In genomic region chr16:29833875-29834274, GRCm38 (mm10) we compare ENCODE assay signal across 20 mouse cellular contexts.
DNase-seq lines count a peak whose midpoint lies in the region; ATAC-seq and TF ChIP-seq lines count a peak whose summit lies in the region.
"Had no signal": no experiment of that assay in that cellular context is flagged by ENCODE, and none has a peak within 500 bp of the region (broad histone marks: within the 10 kb centered on the region; RNA-seq: fewer than 3 reads in every experiment).

No protein-coding gene starts in this region.

- H3K9ac ChIP-seq in liver, embryonic 11.5 days (ENCODE audit: low read depth, low read length): no peak overlapping the region
- no peak overlapping the region for H3K9ac ChIP-seq in liver, embryonic 14.5 days (replicated peaks)
- H3K9ac ChIP-seq in kidney, embryonic 16.5 days (replicated peaks; ENCODE audit: low read length): no peak overlapping the region
- H3K9ac ChIP-seq in midbrain, embryonic 14.5 days (replicated peaks; ENCODE audit: low read length): no peak overlapping the region
- H3K9ac ChIP-seq: embryonic facial prominence, embryonic 12.5 days; forebrain, postnatal 0 days; heart, embryonic 13.5 days; hindbrain, embryonic 14.5 days; limb, embryonic 12.5 days; stomach, embryonic 15.5 days had no signal

- H3K27me3 ChIP-seq in liver, embryonic 11.5 days (replicated peaks; ENCODE audit: control insufficient read depth, insufficient read depth, low read length): no peaks in the 10 kb centered on the region
- H3K27me3 ChIP-seq in liver, embryonic 14.5 days (ENCODE audit: control insufficient read depth, insufficient read depth, low read length): no peaks in the 10 kb centered on the region
- 0 out of 2 replicates have a peak, but pooled peaks cover 6% of the 10 kb centered on the region for H3K27me3 ChIP-seq in kidney, embryonic 16.5 days (ENCODE audit: insufficient read depth, low read length)
- peaks cover 20% of the 10 kb centered on the region for H3K27me3 ChIP-seq in midbrain, embryonic 14.5 days (ENCODE audit: control insufficient read depth, insufficient read depth, low read length)
- H3K27me3 ChIP-seq: limb, embryonic 12.5 days; stomach, embryonic 15.5 days had no signal

- H3K4me2 ChIP-seq in liver, embryonic 11.5 days: no peak overlapping the region
- peak overlapping the region; percentile 20; the same call in 1 of the 2 replicates for H3K4me2 ChIP-seq in liver, embryonic 14.5 days (ENCODE audit: low read depth)
- no peak overlapping the region for H3K4me2 ChIP-seq in kidney, embryonic 16.5 days (replicated peaks; ENCODE audit: low read depth, low read length)
- H3K4me2 ChIP-seq in midbrain, embryonic 14.5 days (ENCODE audit: low read length): no peak overlapping the region
- H3K4me2 ChIP-seq: embryonic facial prominence, embryonic 12.5 days; heart, embryonic 13.5 days; hindbrain, embryonic 14.5 days; limb, embryonic 12.5 days; stomach, embryonic 15.5 days had no signal

- no peak for DNase-seq in liver, embryonic 11.5 days (ENCODE audit: low spot score)
- DNase-seq in liver: no peak
- peak in 1 of 3 experiments; percentile 24 for DNase-seq in liver, embryonic 14.5 days (ENCODE audit: low read depth in 3 of 3, low spot score in 3 of 3)
- DNase-seq in cerebellum, adult 18-20 months: no peak
- no peak for DNase-seq in midbrain, embryonic 14.5 days
- DNase-seq: adrenal gland, adult 2 months; cerebellum, adult 9-10 months; forebrain, postnatal 0 days; kidney, adult 11 months; kidney, postnatal 25 days; lung, adult 18-20 months; lung, postnatal 14 days; thymus, adult 2 months had no signal

- TF ChIP-seq EP300 in liver, embryonic 14.5 days (IDR thresholded peaks at IDR 0.05; ENCODE audit: low read depth): peak; percentile 56

- H3K27ac ChIP-seq in liver, embryonic 11.5 days (ENCODE audit: low read depth, low read length): no peak overlapping the region
- H3K27ac ChIP-seq in liver, embryonic 14.5 days: no peak overlapping the region
- H3K27ac ChIP-seq in kidney, embryonic 16.5 days (ENCODE audit: low read length): no peak overlapping the region
- H3K27ac ChIP-seq in midbrain, embryonic 14.5 days (replicated peaks; ENCODE audit: low read depth, low read length): no peak overlapping the region
- H3K27ac ChIP-seq: embryonic facial prominence, embryonic 12.5 days; heart, embryonic 13.5 days; hindbrain, embryonic 14.5 days; limb, embryonic 12.5 days; stomach, embryonic 15.5 days had no signal

- H3K36me3 ChIP-seq in liver, embryonic 11.5 days (ENCODE audit: control insufficient read depth, insufficient read depth, low read length): no peaks in the 10 kb centered on the region
- H3K36me3 ChIP-seq in liver, embryonic 14.5 days (replicated peaks; ENCODE audit: control insufficient read depth, insufficient read depth, low read depth): no peaks in the 10 kb centered on the region
- H3K36me3 ChIP-seq in kidney, embryonic 16.5 days (ENCODE audit: insufficient read depth, low read length): no peaks in the 10 kb centered on the region
- no peaks in the 10 kb centered on the region for H3K36me3 ChIP-seq in midbrain, embryonic 14.5 days (ENCODE audit: control insufficient read depth, insufficient read depth, low read length)
- H3K36me3 ChIP-seq: embryonic facial prominence, embryonic 12.5 days; heart, embryonic 13.5 days; limb, embryonic 12.5 days; stomach, embryonic 15.5 days had no signal

- ATAC-seq in liver, embryonic 11.5 days (replicated peaks; ENCODE audit: low FRiP score): peak; percentile 78
- peak; percentile 42; the same call in 1 of the 2 replicates for ATAC-seq in granulocyte monocyte progenitor cell, adult 5-6 weeks (replicated peaks; ENCODE audit: poor library complexity, severe bottlenecking)
- ATAC-seq in liver, embryonic 14.5 days (ENCODE audit: insufficient read depth): peak; percentile 58; the same call in 1 of the 2 replicates
- no peak for ATAC-seq in kidney, embryonic 16.5 days (ENCODE audit: low FRiP score, low TSS enrichment)
- no peak for ATAC-seq in midbrain, embryonic 14.5 days (ENCODE audit: low FRiP score, low TSS enrichment)
- ATAC-seq: forebrain, postnatal 0 days had no signal

- TF ChIP-seq CTCF in liver, embryonic 14.5 days (IDR thresholded peaks at IDR 0.05; ENCODE audit: low read depth): no peak

- WGBS in liver, embryonic 11.5 days: 52% methylated on average over 6 of the region's 6 CpGs
- WGBS in liver, embryonic 14.5 days (ENCODE audit: insufficient replicate concordance): 18% methylated on average over 6 of the region's 6 CpGs
- WGBS in kidney, embryonic 16.5 days: 79% methylated on average over 6 of the region's 6 CpGs
- 76% methylated on average over 6 of the region's 6 CpGs for WGBS in midbrain, embryonic 14.5 days

- peaks cover 4% of the 10 kb centered on the region; the same call in 1 of the 2 replicates for H3K4me1 ChIP-seq in liver, embryonic 11.5 days (replicated peaks; ENCODE audit: control insufficient read depth, insufficient read depth, low read length)
- H3K4me1 ChIP-seq in liver, embryonic 14.5 days (replicated peaks; ENCODE audit: control insufficient read depth in 2 of 2, insufficient read depth in 2 of 2, low read length in 1 of 2): peaks cover 3 to 5% of the 10 kb centered on the region in 2 experiments; a peak in 3 of 4 replicates
- peaks cover 10% of the 10 kb centered on the region for H3K4me1 ChIP-seq in kidney, embryonic 16.5 days (ENCODE audit: insufficient read depth, low read length)
- H3K4me1 ChIP-seq in midbrain, embryonic 14.5 days (ENCODE audit: control insufficient read depth, insufficient read depth, low read length): peaks cover 9% of the 10 kb centered on the region

- no peak overlapping the region for H3K4me3 ChIP-seq in liver, embryonic 11.5 days (ENCODE audit: low read depth, low read length)
- H3K4me3 ChIP-seq in liver, embryonic 14.5 days (ENCODE audit: insufficient read depth in 1 of 2, low read depth in 2 of 2, low read length in 2 of 2): no peak overlapping the region
- H3K4me3 ChIP-seq in kidney, embryonic 16.5 days (ENCODE audit: low read length): no peak overlapping the region
- H3K4me3 ChIP-seq in midbrain, embryonic 14.5 days (replicated peaks; ENCODE audit: low read depth, low read length): no peak overlapping the region
- H3K4me3 ChIP-seq: embryonic facial prominence, embryonic 12.5 days; heart, embryonic 13.5 days; limb, embryonic 12.5 days; stomach, embryonic 15.5 days had no signal

- H3K9me3 ChIP-seq in liver, embryonic 11.5 days (ENCODE audit: control insufficient read depth, low read length): no peaks in the 10 kb centered on the region
- H3K9me3 ChIP-seq in liver, embryonic 14.5 days (ENCODE audit: control insufficient read depth, low read length): no peaks in the 10 kb centered on the region
- H3K9me3 ChIP-seq in kidney, embryonic 16.5 days (ENCODE audit: low read length): no peaks in the 10 kb centered on the region
- no peaks in the 10 kb centered on the region for H3K9me3 ChIP-seq in midbrain, embryonic 14.5 days (ENCODE audit: control insufficient read depth, low read length)
- H3K9me3 ChIP-seq: embryonic facial prominence, embryonic 12.5 days; heart, embryonic 13.5 days; limb, embryonic 12.5 days; stomach, embryonic 15.5 days had no signal

Comparison
In these comparisons a context has a peak if more than half of its experiments do, and no peak if none do; other contexts are left out.
1. ATAC-seq: peak in liver, embryonic 11.5 days (single experiment), granulocyte monocyte progenitor cell, adult 5-6 weeks (single experiment) and liver, embryonic 14.5 days (single experiment); none in kidney, embryonic 16.5 days (single experiment) and midbrain, embryonic 14.5 days (single experiment).